Mouse (Mus musculus) testis, adult 2 months (tissue): ENCODE data around the gene Stk35. TPM values are rescaled to one million over a fixed set of nuclear protein-coding genes. Genes with fewer than 3 reads are reported as not detected.

ENCODE experiments used
- H3K27ac ChIP-seq: fragments of 200-500 bp; 2 replicates; pipeline ENCODE4 v1.5.1; 2012; ENCODE audit warnings: low read depth, low read length; ENCODE audit not compliant: control insufficient read depth, insufficient read depth
- H3K27me3 ChIP-seq: fragments of 200-500 bp; 2 replicates; pipeline ENCODE4 v1.6.1; 2012; ENCODE audit warnings: mild to moderate bottlenecking, low read length, moderate library complexity; ENCODE audit not compliant: control insufficient read depth, insufficient read depth
- H3K36me3 ChIP-seq: fragments of 200-500 bp; 2 replicates; pipeline ENCODE4 v1.6.1; 2012; ENCODE audit warnings: mild to moderate bottlenecking, low read length; ENCODE audit not compliant: control insufficient read depth, insufficient read depth
- H3K4me1 ChIP-seq: fragments of 200-500 bp; 2 replicates; pipeline ENCODE4 v1.6.1; 2012; ENCODE audit warnings: low read length; ENCODE audit not compliant: control insufficient read depth, insufficient read depth
- H3K4me3 ChIP-seq: fragments of 200-500 bp; 2 replicates; pipeline ENCODE4 v1.5.1; 2012; ENCODE audit warnings: low read depth, mild to moderate bottlenecking, low read length, moderate library complexity, mixed read lengths; ENCODE audit not compliant: control insufficient read depth
- CTCF ChIP-seq: fragments of 200-500 bp; IDR thresholded peaks from 2 replicates; pipeline ENCODE4 v1.5.1; 2012; ENCODE audit warnings: low read depth, mild to moderate bottlenecking, inconsistent platforms, low read length, moderate library complexity; ENCODE audit not compliant: control insufficient read depth, insufficient read depth, insufficient replicate concordance
- POLR2A ChIP-seq: fragments of 200-500 bp; IDR thresholded peaks from 2 replicates; pipeline ENCODE4 v1.6.1; 2012; ENCODE audit warnings: low read depth, mild to moderate bottlenecking, inconsistent platforms, low read length, moderate library complexity; ENCODE audit not compliant: control insufficient read depth
- polyA plus RNA-seq: library from polyadenylated mRNA; depleted of rRNA; stranded (reverse); fragments of >200 nt; gene quantifications from 2 replicates; pipeline ENCODE4 v1.2.3, GENCODE M21; 2012

Gene Stk35
- polyA plus RNA-seq, 1 experiment, result 130 TPM

- TF ChIP-seq POLR2A (no peak), CTCF (no peak)
- Histone ChIP-seq H3K27ac (no peak overlapping the region), H3K36me3 (peaks cover 1% of the 10 kb centered on the region), H3K27me3 (no peaks in the 10 kb centered on the region), H3K4me3 (no peak overlapping the region), H3K4me1 (peaks cover 5% of the 10 kb centered on the region)
These were observed 5.2 kb downstream of the Stk35 start for GRCm38 (mm10) chr2:129805486-129805885.

GRCm38 (mm10) chr2:129806486-129806885, 6.2 kb downstream of the Stk35 start:
- Histone ChIP-seq H3K4me1 (peaks cover 5% of the 10 kb centered on the region), H3K4me3 (no peak overlapping the region), H3K36me3 (peaks cover 1% of the 10 kb centered on the region), H3K27ac (no peak overlapping the region), H3K27me3 (no peaks in the 10 kb centered on the region)
- TF ChIP-seq POLR2A, result no peak
- no peak for TF ChIP-seq CTCF

GRCm38 (mm10) chr2:129810563-129810962, 10.2 kb downstream of the Stk35 start:
- no peak for TF ChIP-seq CTCF
- TF ChIP-seq POLR2A, result no peak
- Histone ChIP-seq H3K36me3 (peaks cover under 1% of the 10 kb centered on the region), H3K27me3 (no peaks in the 10 kb centered on the region), H3K4me3 (no peak overlapping the region), H3K27ac (no peak overlapping the region), H3K4me1 (peaks cover 3% of the 10 kb centered on the region; the same call in 1 of the 2 replicates)

GRCm38 (mm10) chr2:129814033-129814432, 13.7 kb downstream of the Stk35 start:
- Histone ChIP-seq H3K27me3 (no peaks in the 10 kb centered on the region), H3K27ac (no peak overlapping the region), H3K4me3 (no peak overlapping the region), H3K36me3 (no peaks in the 10 kb centered on the region), H3K4me1 (peaks cover 4% of the 10 kb centered on the region; the same call in 1 of the 2 replicates)
- TF ChIP-seq CTCF (no peak), POLR2A (no peak)

GRCm38 (mm10) chr2:129815076-129815475, 14.8 kb downstream of the Stk35 start:
- H3K4me3 ChIP-seq, result no peak overlapping the region

GRCm38 (mm10) chr2:129817603-129818257, 17.4 kb downstream of the Stk35 start:
- no peak for TF ChIP-seq POLR2A
- no peak for TF ChIP-seq CTCF
- H3K4me1 ChIP-seq, result peaks cover 3% of the 10 kb centered on the region; the same call in 1 of the 2 replicates
- H3K36me3 ChIP-seq, result no peaks in the 10 kb centered on the region; the same call in 1 of the 2 replicates
- H3K27ac ChIP-seq, result no peak overlapping the region
- no peaks in the 10 kb centered on the region for H3K27me3 ChIP-seq
- H3K4me3 ChIP-seq, result no peak overlapping the region

More at GRCm38 (mm10) chr2:129815076-129815475, 14.8 kb downstream of the Stk35 start:
- Histone ChIP-seq H3K27me3 (no peaks in the 10 kb centered on the region), H3K4me1 (peaks cover 4% of the 10 kb centered on the region; the same call in 1 of the 2 replicates), H3K27ac (no peak overlapping the region), H3K36me3 (no peaks in the 10 kb centered on the region)
- no peak for TF ChIP-seq POLR2A
- no peak for TF ChIP-seq CTCF

- Histone ChIP-seq H3K36me3 (no peaks in the 10 kb centered on the region; the same call in 1 of the 2 replicates), H3K4me1 (0 out of 2 replicates have a peak, but pooled peaks cover 2% of the 10 kb centered on the region), H3K4me3 (peak overlapping the region; percentile 52), H3K27me3 (no peaks in the 10 kb centered on the region), H3K27ac (no peak overlapping the region)
- TF ChIP-seq CTCF, result no peak
- no peak for TF ChIP-seq POLR2A
These were observed 18.6 kb downstream of the Stk35 start for GRCm38 (mm10) chr2:129818868-129819267.

- no peak for TF ChIP-seq CTCF
- TF ChIP-seq POLR2A, result no peak
- Histone ChIP-seq H3K27me3 (no peaks in the 10 kb centered on the region), H3K4me1 (0 out of 2 replicates have a peak, but pooled peaks cover 2% of the 10 kb centered on the region), H3K4me3 (peak overlapping the region; percentile 52), H3K36me3 (no peaks in the 10 kb centered on the region; the same call in 1 of the 2 replicates), H3K27ac (no peak overlapping the region)
These were observed 19.2 kb downstream of the Stk35 start for GRCm38 (mm10) chr2:129819531-129819930.
